Mouse (Mus musculus) gastrocnemius, adult 18-20 months (tissue): ENCODE data around the gene Slc5a2. TPM values are rescaled to one million over a fixed set of nuclear protein-coding genes. Genes with fewer than 3 reads are reported as not detected.
A peak's percentile ranks its signal among the peaks of the same experiment; 100 is the strongest.

Experiments
- DNase-seq: peaks from one replicate; pipeline ENCODE4 v3.0.0; 2021; ENCODE audit warnings: low spot score
- long read RNA-seq, 2 experiments: library from polyadenylated mRNA; stranded (forward); transcript quantifications; one replicate each; pipeline ENCODE4 v2.0.0; 2021
- total RNA-seq, 2 experiments: library from RNA; stranded (reverse); gene quantifications; 2 replicates each; pipeline ENCODE4 v1.2.3; 2021

The Slc5a2 gene
- under 1 TPM in 1 of 2 experiments, not detected in 1; 0.39 TPM for total RNA-seq
- long read RNA-seq, experiment 1, result 0 reads
- long read RNA-seq, experiment 2, result 0 reads

DNA sequence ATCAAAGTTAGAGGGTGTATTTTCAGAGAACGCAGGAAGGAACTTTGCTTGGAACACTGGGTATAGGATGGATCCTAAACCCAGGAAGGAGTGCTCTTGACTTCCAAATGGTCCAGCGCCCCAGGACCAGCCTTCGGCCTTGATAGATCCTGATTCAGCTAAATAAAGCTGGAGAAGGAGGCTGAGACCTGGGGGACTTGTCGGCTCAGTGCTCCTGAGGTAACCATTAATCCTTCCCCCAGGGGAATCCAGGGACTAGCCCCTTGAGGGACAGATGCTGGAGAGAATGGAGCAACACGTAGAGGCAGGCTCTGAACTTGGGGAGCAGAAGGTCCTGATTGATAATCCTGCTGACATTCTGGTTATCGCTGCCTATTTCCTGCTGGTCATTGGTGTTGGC, at the start of gene Slc5a2:
Gene Slc5a2 (plus strand): TSS at position 247 of the 400 bp plus-strand sequence.
- no peak for DNase-seq

DNA sequence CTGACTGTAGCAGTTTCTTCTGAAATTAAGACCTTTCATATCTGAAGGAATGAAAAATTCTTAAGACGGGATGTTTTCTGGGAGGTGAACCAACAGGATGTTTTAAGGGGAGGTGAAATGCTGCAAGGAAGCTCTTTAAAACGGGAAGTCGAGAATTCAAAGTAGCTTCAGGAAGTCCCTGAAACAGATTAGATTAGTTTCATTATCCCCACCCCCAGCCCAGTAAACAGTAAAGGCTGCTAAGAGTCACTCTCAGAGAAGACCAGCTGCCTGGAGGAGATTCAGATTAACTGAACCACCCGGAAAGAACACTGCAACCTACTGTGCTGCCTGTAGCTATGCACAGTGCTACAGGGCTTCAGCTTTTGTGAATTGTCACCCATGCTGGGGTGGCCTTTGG, 45.5 kb upstream of the Slc5a2 start:
- no peak for DNase-seq

DNA sequence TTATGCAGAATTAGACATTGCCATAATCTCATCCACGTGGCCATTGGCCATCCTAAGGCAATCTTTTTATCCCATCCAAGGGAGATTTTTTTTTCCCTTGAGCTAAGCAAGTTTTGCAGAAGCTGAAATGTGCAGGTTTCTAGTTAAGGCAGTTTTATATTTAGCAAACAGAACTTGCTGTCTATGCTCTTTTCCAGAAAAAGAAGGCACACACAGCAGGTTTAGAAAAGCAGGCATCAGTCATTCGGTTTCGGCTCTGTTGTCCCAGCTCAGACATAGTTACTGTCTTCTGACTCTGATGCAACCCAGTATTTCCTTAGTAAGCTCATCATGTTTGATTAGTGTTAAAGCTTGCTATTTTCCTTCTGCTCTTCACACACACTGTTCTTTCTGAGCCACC, 44.5 kb upstream of the Slc5a2 start:
- DNase-seq, result no peak

DNA sequence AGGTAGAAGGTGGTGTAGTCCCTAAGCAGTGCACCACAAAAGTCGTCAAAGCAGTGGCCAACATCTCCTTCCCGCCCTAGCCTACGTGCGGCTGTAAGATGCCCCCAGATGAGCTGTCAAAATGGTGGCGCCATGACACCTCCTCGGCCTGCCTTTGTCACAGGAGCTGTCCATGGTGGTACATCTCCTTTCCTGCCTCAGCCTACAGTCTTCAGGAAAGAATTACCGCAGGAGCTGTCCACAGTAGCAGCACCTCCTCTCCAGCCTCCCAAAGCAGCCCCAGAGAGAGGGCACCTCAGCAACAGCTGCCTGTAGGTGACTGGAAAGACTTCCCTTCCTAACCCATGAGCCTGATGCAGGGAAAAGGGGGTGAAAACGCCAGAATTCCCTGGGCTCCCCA, 33.7 kb upstream of the Slc5a2 start:
- no peak for DNase-seq

DNA sequence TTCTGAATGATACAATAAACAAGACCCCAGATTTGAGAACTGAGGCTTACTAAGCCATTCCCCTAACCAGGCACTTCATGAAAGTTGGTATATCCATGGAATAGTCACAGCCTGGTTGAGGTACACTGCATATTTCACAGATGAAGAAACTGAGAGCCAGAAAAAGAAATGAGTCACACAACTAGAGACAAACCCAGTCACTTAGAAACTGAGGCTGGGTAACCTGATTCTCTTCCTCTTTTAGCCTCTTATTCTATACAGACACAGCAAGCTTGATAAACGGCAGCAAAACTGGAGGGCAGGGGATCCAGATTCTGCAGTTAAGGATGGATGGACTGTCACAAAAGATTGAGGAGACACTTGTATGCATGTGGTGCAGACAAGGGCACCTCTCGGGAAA, 30.7 kb upstream of the Slc5a2 start:
- DNase-seq, result no peak

DNA sequence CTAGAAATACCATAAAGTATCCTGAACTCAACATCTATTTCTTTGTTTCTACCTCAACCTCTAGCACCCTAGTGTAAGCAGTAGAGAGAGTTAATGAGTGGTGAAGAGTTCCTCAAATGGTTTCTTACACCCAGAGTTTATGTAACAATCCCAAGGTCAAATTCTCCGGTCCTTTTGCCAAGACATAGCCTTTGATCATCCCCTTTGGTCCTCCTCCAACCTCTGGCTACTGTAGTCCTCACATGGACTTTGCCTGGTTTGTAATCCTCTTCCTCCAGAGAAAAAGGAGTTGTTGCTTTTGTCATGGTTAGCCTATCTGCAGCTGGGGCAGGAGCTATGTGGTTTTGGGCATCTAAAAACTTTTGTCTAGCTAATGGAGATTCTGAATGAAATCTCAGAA, 30.0 kb upstream of the Slc5a2 start:
- no peak for DNase-seq

DNA sequence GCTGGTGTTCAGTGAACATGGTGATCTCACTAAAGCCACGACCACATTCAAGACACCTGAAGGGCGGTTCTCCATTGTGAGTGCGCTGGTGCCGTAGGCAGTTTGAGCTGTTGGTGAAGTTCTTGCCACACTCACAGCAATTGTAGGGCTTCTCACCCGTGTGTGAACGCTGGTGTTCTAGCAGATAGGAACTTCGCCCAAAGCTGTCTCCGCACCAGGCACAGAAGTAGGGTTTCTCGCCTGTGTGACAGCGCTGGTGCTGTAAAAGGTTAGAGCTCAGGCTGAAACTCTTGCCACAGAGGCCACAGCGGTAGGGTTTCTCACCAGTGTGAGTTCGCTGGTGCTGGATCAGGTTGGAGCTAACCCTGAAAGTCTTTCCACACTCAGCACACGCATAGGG, 29.0 kb upstream of the Slc5a2 start:
- DNase-seq, result no peak

DNA sequence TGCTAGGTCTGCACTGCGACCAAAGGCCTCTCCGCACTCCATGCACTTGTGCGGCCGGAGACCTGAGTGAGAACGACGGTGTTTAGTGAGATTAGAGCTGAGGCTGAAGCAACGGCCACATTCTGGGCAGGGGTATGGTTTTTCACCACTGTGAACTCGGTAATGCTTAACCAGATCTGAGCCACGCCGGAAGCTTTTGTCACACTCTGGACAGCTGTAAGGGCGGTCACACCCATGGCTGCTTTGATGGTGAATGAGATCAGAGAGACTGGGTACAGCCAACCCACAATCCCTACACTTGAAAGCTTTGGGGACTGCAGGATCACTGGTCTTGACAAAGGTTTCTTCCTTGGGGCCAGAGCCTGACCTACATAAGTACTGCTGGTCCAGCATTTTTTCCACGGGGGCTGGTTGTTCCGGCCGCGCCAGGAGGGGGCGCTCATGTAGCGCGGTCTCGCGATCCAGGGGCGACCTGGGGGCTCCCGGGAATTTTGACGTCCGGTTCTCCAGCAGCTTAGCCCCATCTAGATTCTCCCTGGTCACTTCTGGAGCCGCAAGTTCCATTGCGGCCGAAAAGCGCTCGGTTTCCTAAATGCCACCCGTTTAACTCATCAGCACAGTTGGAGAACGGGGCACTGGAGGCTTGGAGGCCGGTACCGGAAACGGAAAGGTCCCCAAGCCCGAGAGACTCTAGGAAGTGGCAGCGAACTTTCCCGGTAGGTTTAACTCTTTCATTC, 28.4 kb upstream of the Slc5a2 start, which contains the start of gene Armc5:
Gene Armc5 (plus strand): TSS at position 487 of the 737 bp plus-strand sequence.
- DNase-seq, result peak; percentile 86

DNA sequence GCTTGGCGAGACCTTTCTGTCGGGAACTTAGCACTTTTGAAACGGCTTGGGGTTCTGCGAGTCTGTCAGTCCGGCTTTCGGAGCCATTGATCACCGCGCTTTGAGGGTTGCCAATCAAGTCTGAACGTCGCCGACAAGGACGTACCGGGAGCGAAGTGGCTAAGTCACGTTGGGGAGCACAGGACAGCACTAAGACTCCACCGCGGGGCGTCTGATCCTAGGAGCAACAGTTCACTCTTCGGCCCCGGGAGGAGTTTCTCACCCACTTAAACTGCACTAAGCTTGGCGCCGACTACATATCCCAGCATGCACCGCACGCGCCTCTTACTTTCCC, 27.9 kb upstream of the Slc5a2 start:
- DNase-seq, result no peak

DNA sequence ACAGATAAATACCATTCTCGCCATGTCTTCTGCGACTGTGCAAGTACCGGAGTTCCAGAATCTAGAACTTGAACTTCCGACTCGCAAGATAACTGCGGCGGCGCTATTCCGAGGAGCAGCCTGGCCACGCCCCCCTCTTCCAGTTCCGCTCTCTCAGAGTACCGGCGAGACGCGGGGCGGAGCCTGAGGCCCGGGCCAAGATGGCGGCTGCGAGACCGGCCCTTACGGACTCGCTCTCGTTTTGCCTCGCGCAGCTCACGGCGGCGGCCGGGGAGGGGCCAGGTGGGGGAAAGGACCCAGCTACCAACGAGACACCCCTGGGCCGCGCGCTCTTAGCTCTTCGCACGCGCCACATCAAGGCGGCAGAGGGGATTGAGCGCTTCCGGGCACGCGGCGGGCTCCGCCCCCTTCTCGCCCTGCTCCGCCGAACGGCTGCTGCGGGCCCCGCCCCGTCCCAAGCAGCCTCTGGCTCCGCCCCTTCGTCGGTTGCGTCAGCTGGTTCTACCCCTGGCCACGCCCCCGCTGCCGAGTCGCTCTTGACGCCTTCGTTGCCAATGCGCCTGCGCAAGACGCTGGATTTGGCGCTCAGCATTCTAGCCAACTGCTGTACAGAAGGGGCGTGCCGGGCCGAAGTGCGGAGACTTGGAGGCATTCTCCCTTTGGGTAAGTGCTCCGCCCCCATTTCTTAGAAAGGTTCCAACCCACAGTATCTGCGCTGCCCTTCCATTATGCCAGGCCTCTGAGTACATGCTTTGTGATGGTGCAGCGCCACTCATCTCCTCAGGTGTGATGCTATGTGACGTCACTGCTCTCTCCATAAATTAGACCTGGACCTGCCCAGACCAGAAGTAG, 27.3 kb upstream of the Slc5a2 start, which contains the start of gene 9130023H24Rik:
Gene 9130023H24Rik (minus strand): TSS at position 105 of the 852 bp plus-strand sequence.
- peak; percentile 100 for DNase-seq

DNA sequence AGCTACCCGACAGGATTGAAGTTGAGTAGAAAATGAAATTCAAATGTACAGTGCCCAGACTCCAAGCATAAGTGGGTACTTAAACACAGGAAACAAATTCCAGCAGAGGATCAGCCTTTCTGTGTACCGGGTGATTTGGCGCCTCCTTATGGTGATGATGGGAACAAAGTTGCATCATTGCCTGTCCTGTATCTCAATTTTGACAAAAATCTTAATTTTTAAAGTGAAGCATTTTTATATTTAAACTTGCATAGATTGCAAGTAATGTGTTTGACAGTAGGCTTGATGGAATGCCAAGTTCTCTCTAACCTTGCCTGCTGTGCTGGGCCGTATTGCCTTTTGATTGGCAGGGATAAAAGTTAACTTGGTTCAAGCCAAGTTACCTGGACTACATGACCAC, 26.5 kb upstream of the Slc5a2 start:
- no peak for DNase-seq

DNA sequence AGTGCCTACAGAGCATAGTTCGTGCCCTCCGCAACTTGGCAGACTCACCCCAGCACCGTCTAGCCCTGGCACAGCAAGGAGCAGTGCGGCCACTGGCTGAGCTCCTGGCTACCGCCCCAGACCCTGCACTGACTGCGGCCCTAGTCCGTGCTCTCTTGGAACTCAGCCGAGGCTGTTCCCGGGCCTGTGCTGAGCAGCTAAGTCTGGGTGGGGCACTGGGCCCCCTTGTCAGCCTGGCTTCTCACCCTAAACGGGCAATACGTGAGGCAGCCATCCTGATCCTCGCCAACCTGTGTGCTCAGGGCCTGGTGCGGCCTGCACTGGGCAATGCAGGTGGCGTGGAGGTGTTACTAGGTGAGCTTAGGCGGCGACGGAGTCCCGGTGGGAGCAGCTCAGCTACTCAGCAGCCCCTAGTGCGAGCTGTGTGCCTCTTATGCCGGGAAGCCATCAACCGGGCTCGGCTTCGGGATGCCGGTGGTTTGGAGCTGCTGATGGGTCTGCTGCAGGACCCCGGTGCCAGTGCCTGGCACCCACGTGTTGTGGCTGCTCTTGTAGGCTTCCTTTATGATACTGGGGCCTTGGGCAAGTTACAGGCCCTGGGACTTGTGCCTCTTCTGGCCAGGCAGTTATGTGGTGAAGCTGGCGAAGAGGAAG, 25.2 kb upstream of the Slc5a2 start:
- DNase-seq, result no peak

DNA sequence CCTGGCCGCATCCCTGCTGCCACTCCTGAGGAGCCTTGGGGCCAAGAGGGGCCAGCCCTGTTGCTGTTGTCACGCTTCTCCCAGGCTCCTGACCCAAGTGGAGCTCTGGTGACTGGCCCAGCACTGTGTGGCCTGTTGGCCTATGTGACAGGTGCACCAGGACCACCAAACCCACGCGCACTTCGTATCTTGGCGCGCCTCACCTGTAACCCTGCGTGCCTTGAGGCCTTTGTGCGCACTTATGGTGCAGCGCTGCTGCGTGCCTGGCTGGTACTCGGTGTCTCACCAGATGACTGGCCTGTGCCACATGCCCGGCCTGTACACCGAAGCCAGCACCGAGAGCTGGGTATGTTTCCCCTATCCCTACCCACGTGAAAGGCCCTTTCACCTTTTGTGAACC, 23.1 kb upstream of the Slc5a2 start:
- no peak for DNase-seq

DNA sequence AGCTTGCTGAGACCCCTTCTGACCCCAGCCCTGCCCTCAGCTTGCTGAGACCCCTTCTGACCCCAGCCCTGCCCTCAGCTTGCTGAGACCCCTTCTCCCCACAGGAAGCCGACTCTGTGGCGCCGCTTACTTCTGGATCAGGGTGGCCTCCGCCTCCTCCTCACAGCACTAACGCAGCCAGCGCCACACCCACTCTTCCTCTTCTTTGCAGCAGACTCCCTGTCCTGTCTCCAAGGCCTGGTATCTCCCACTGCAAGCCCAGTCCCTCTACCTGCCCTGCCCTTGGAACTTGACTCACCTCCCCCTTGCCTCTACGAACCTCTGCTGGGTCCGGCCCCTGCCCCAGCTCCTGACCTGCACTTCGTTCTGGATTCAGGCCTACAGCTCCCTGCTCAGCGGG, 21.5 kb upstream of the Slc5a2 start:
- DNase-seq, result no peak

DNA sequence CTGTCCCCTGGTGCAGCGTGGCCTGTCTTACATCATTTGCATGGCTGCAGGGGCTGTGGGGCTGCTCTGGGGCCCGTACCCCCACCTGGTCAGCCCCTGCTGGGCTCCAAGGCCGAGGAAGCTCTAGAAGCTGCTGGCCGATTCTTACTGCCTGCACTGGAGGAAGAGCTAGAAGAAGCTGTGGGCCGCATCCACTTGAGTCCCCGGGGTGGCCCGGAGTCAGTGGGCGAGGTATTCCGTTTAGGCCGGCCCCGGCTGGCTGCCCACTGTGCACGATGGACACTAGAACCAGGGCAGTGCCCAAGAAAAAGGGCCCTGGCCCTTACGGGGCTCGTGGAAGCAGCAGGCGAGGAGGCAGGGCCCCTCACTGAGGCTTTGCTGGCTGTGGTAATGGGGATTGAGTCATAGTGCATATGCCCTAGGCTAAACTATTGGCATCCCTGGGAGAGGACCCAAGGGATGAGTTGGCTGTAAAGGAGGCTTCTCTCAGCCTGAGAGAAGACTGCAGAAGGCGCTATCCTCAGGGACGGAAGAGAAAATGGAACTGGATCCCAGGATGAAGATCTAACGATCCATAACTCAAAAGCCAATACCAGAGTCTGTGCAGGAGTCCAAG, 20.9 kb upstream of the Slc5a2 start:
- DNase-seq, result no peak

DNA sequence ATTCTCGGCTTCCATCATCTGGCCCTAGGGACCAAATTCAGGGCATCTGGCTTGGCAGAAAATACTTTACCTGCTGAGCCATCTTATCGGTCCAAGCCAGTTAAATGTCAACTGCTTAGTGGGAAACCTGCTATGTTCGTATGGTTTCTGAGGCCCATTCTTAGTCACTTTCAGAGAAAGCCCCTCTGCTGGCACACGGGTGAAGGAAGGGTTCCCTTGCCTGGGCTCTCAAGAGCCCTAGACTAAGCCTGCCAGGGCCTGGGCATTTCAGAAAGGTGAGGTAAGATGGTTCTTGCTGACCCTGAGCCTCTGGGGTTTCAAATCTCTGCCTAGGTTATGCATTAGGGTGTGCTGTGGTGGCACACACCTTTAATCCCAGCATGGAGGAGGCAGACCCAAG, 19.9 kb upstream of the Slc5a2 start:
- no peak for DNase-seq

DNA sequence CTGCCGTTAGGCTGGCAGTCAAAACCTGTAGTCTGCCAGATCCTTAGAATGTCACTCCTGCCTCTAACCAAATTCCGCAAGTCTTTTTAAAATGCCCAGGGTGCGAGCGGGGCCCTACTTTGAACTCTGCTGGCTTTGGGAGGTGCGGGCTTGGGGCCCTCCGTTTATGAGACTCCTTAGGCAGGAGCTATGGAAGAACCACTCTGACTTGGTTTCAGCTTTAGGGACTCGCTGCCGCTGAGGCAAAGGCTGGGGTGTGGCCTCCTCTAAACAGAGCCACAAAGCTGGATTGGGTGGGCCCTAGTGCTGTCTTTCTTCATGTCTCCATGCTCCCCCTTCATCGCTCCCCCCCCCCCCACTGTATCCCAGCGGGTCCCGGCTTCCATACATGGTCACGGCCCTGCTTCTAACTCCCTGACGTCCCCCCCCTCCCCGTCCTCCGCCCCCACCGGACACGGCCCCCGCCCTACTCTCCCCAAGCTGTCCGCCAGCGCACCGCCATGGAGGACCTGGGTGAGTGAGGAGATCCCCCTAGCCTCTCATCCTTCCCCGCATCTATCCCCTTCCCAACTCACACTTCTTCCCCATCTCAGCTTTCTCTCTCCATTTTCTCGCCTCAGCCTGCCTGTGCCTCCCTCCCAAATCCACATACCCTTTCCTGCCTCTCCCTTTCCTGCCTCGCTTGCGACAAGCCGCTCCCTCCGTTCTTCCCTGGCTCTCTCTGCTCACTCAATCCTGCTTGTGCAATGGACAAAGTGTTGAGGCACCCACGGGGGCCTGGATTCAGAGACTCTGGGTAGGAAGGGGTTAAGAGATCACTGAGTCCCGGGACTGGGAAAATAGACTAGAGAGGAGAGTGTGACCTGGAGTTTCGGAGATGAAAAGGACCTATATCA, 18.7 kb upstream of the Slc5a2 start, which contains the start of gene Tgfb1i1:
Gene Tgfb1i1 (plus strand): TSS at position 317 of the 896 bp plus-strand sequence.
- DNase-seq, result peak; percentile 56

DNA sequence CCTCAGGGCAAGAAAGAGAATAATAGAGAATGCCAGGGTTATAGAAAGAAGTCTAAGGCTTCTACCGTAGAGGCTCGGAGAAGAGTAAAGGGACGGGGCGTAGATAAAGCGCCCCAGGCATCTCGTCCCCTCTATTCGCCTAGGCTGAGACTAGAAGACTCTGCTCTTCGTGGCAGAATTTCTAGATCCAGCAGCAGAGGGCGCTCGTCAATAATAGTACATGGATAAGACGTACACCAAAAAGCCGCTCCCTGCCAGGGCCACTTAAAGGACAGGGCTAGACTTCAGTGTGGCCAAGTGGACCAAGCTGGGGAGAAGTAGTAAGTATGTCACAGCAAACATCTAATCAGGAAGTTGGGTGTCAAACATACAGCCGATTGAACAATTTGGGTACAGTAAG, 18.0 kb upstream of the Slc5a2 start:
- DNase-seq, result peak; percentile 88

DNA sequence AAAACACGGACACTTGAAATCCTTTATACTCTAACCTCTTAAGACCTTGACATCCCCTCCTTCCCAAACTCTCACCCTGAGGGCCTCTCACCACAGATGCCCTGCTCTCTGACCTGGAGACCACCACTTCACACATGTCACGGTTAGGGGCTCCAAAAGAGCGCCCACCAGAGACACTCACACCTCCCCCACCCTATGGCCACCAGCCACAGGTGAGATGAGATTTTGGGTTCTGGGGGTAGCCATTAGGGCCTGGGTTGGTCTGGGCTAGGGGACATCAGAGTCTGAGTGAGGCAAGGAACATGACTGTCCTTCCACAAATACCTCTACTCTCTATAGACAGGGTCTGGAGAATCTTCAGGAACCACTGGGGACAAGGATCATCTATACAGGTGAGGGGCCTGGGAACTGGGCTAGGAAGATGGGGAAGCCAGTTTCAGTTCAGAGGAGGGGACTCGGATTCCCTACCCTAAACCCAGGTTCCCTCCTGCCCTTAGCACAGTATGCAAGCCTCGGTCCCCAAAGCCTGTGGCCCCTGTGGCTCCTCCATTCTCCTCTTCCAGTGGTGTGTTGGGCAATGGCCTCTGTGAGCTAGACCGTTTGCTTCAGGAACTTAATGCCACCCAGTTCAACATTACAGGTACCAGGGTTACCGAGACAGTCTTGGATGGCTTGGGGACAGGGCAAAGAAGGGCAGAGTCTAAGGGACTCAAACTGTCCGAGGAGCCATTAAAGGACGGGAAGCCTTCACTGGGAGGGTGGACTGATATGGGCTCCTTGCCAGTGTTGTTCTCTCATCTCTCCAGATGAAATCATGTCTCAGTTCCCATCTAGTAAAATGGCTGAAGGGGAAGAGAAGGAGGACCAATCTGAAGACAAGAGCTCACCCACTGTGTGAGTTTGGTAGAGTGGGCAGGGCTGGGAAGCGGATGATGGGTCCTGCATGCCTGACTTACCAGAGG, 17.1 kb upstream of the Slc5a2 start:
- DNase-seq, result no peak
